Mouse (Mus musculus) lung, postnatal 0 days (tissue): ENCODE data around the gene Pnpo. TPM values are rescaled to one million over a fixed set of nuclear protein-coding genes. Genes with fewer than 3 reads are reported as not detected.

Source experiments
- ATAC-seq: fragments of 200-750 bp; cut with Nextera tagmentation; 2 replicates; pipeline ENCODE4 v1.8.0; 2017; ENCODE audit warnings: moderate library complexity
- DNase-seq: peaks from one replicate; pipeline ENCODE4 v3.0.0-alpha.2; 2016; ENCODE audit warnings: low spot score
- H3K27ac ChIP-seq: fragments of 300-500 bp; sonication (generic); 2 replicates; pipeline ENCODE4 v1.5.1; 2014; ENCODE audit warnings: antibody characterized with exemption, mild to moderate bottlenecking, low read length, mixed read lengths
- H3K27me3 ChIP-seq: fragments of 300-500 bp; sonication (generic); replicated peaks from 2 replicates; pipeline ENCODE4 v1.6.1; 2014; ENCODE audit warnings: low read length, mixed read lengths; ENCODE audit not compliant: insufficient read depth
- H3K36me3 ChIP-seq: fragments of 300-500 bp; sonication (generic); 2 replicates; pipeline ENCODE4 v1.6.1; 2014; ENCODE audit warnings: low read length, mixed read lengths; ENCODE audit not compliant: insufficient read depth
- H3K4me1 ChIP-seq: fragments of 300-500 bp; sonication (generic); 2 replicates; pipeline ENCODE4 v1.6.1; 2014; ENCODE audit warnings: antibody characterized with exemption, low read depth, low read length, mixed read lengths; ENCODE audit not compliant: insufficient read depth
- H3K4me2 ChIP-seq: fragments of 300-500 bp; sonication (generic); replicated peaks from 2 replicates; pipeline ENCODE4 v1.6.1; 2014; ENCODE audit warnings: low read depth, mild to moderate bottlenecking, low read length, moderate library complexity, mixed read lengths
- H3K4me3 ChIP-seq: fragments of 300-500 bp; sonication (generic); 2 replicates; pipeline ENCODE4 v1.5.1; 2014; ENCODE audit warnings: low read depth, low read length
- H3K9ac ChIP-seq: fragments of 300-500 bp; sonication (generic); replicated peaks from 2 replicates; pipeline ENCODE4 v1.6.1; 2014; ENCODE audit warnings: low read depth, mild to moderate bottlenecking
- H3K9me3 ChIP-seq: fragments of 300-500 bp; sonication (generic); 2 replicates; pipeline ENCODE4 v1.6.1; 2016; ENCODE audit warnings: low read length, mixed read lengths
- CTCF ChIP-seq: IDR thresholded peaks from 2 replicates; pipeline ENCODE4 v1.5.1; 2016; ENCODE audit warnings: antibody characterized with exemption, mild to moderate bottlenecking
- EP300 ChIP-seq: IDR thresholded peaks from 2 replicates; pipeline ENCODE4 v1.6.1; 2016; ENCODE audit warnings: antibody characterized with exemption, mild to moderate bottlenecking, control low read depth
- WGBS: fragments of 180-500 bp; shearing (Covaris S2); extraction: QIAGEN DNeasy Blood & Tissue Kit; methylation state at CpG from one replicate; pipeline ENCODE4 v1.1.7; 2014; 5-methylcytosine and 5-hydroxymethylcytosine counted together
- polyA plus RNA-seq: library from polyadenylated mRNA; unstranded; fragments of >200 nt; fragmentation: Nextera tagmentation; extraction: Ambion mirVana; gene quantifications from 2 replicates; pipeline ENCODE4 v1.2.1, GENCODE M21; 2015

Gene Pnpo
- polyA plus RNA-seq, 1 experiment from 2014 or later = 30.0 TPM

DNA sequence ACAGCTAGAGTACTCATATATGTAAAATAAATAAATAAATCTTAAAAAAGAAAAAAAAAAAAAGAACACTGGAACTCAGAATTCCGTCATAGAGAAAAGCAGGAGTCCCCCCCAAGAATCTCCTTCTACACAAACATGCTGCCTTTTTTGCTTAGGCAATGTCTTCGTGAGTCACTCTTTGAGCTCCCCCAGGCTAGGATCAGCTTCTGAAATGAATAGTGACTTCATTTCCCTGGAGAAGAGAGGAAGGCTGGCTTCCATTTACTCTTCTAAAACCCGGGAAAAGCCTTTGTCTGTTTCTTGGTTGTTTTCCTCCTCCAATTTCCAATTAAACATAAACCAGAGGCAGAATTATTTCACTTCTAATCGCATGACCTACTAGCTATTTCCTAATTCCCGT is 29.1 kb upstream of the Pnpo start:
- Histone ChIP-seq H3K9me3 (no peaks in the 10 kb centered on the region), H3K4me3 (no peak overlapping the region), H3K36me3 (no peaks in the 10 kb centered on the region), H3K9ac (no peak overlapping the region), H3K27me3 (no peaks in the 10 kb centered on the region), H3K4me2 (no peak overlapping the region), H3K27ac (no peak overlapping the region), H3K4me1 (peaks cover 56% of the 10 kb centered on the region)
- TF ChIP-seq CTCF (no peak), EP300 (no peak)
- DNase-seq (peak; percentile 47), ATAC-seq (no peak)
- 71% methylated on average over 5 of the region's 5 CpGs for WGBS

DNA sequence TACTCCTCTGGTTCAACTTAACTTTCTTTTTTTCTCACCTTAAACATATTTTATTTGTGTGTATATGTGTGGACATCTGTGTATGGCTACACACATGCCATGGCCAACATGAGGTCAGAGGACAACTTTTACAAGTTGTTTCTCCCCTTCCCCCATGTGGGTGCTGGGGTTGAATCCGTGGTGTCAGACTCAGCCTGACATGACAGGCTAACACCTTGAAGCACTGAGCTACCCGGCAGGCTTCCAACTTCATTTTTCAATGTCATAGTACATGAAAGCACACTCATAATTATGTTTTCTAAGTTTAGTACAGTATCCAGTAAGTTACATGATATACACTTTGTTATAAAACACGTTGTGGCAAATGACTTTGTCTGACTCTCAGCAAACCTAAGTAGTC is 26.6 kb upstream of the Pnpo start:
- Histone ChIP-seq H3K4me1 (peaks cover 56% of the 10 kb centered on the region), H3K27me3 (no peaks in the 10 kb centered on the region), H3K9ac (0 out of 2 replicates have a peak overlapping the region, but pooled peaks have one; percentile 12), H3K27ac (peak overlapping the region; percentile 83), H3K9me3 (no peaks in the 10 kb centered on the region), H3K36me3 (no peaks in the 10 kb centered on the region), H3K4me2 (no peak overlapping the region), H3K4me3 (no peak overlapping the region)
- no peak for TF ChIP-seq CTCF
- no peak for TF ChIP-seq EP300
- DNase-seq (no peak), ATAC-seq (no peak)
- 46% methylated on average over 3 of the region's 3 CpGs for WGBS

DNA sequence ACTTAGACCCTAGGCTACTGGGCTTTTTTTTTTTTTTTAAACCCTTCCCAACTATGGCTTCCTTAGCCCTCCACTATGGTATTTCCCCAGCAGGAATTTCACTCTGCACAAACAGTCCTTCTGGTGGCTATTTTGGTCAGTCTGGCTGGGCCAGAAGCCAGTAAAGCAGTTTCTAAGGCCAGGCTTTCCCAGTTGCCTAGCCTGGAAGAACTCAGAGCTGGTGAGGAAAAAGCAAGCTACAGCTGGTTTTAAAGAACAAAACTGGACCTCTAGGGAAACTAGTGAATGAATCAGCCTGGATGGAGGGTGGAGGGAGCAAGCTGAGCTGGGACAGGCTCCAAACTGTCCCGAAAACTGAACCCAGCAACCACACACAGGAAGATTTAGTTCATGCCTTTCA is 26.0 kb upstream of the Pnpo start:
- Histone ChIP-seq H3K4me2 (0 out of 2 replicates have a peak overlapping the region, but pooled peaks have one; percentile 17), H3K27me3 (no peaks in the 10 kb centered on the region), H3K36me3 (no peaks in the 10 kb centered on the region), H3K4me1 (peaks cover 53% of the 10 kb centered on the region), H3K27ac (peak overlapping the region; percentile 83), H3K9me3 (no peaks in the 10 kb centered on the region), H3K9ac (peak overlapping the region; percentile 12; the same call in 1 of the 2 replicates), H3K4me3 (no peak overlapping the region)
- DNase-seq = peak; percentile 79
- TF ChIP-seq EP300 (no peak), CTCF (no peak)
- WGBS = 38% methylated on average over 1 of the region's 1 CpGs
- ATAC-seq = peak; percentile 67

DNA sequence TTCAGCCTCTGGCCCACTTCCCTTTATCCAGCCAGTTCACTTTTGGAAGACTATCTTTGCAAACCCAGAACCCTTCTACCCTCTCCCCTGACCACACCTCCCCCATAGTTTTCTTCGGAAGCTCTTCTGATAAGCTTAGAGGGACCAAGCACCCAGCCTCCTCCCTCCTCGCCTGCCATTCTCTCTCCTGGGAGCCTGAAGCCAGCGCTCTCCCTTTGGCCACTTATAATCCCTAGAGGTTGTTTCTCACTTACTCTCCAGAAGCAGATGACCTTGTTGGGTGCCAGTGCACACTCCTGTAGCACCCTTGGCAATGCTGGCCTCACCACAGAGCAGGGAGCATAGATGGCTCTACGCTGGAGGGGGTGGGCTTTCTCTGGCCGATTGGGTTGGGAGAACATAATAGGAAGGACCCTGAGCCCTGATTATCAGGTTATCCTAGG is 25.5 kb upstream of the Pnpo start:
- Histone ChIP-seq H3K36me3 (no peaks in the 10 kb centered on the region), H3K4me1 (peaks cover 49% of the 10 kb centered on the region), H3K9me3 (no peaks in the 10 kb centered on the region), H3K27me3 (no peaks in the 10 kb centered on the region), H3K9ac (peak overlapping the region; percentile 12; the same call in 1 of the 2 replicates), H3K27ac (peak overlapping the region; percentile 83), H3K4me2 (0 out of 2 replicates have a peak overlapping the region, but pooled peaks have one; percentile 17), H3K4me3 (no peak overlapping the region)
- DNase-seq (no peak), ATAC-seq (no peak)
- TF ChIP-seq EP300 (no peak), CTCF (no peak)
- WGBS = 52% methylated on average over 5 of the region's 5 CpGs

DNA sequence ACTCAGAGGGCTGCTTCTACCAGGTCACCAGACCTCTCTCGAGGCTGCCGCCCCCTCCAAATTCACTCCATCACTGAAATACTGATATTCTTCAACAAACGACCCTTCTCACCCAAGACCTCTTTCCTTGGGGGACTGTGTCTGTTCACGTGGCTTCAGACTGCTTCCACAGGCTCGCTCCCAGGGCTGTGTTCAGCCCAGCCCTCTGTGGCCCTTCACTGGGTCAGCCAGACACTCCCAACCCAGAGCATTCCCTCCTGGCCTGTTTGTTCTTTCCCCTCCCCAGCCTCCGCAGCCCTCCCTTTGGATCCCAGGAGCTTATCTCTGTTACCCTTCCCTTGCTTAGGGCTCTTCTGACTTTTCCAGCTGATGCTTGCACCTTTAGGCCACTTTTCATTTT is 24.7 kb upstream of the Pnpo start:
- ATAC-seq (0 out of 2 replicates have a peak, but pooled peaks have one; percentile 18), DNase-seq (no peak)
- 51% methylated on average over 6 of the region's 6 CpGs for WGBS
- no peak overlapping the region for H3K9ac ChIP-seq
- peak overlapping the region; percentile 83 for H3K27ac ChIP-seq
- H3K4me1 ChIP-seq = peaks cover 40% of the 10 kb centered on the region
- H3K4me3 ChIP-seq = no peak overlapping the region
- H3K4me2 ChIP-seq = no peak overlapping the region
- H3K27me3 ChIP-seq = no peaks in the 10 kb centered on the region
- no peaks in the 10 kb centered on the region for H3K36me3 ChIP-seq
- H3K9me3 ChIP-seq = no peaks in the 10 kb centered on the region
- no peak for TF ChIP-seq CTCF

DNA sequence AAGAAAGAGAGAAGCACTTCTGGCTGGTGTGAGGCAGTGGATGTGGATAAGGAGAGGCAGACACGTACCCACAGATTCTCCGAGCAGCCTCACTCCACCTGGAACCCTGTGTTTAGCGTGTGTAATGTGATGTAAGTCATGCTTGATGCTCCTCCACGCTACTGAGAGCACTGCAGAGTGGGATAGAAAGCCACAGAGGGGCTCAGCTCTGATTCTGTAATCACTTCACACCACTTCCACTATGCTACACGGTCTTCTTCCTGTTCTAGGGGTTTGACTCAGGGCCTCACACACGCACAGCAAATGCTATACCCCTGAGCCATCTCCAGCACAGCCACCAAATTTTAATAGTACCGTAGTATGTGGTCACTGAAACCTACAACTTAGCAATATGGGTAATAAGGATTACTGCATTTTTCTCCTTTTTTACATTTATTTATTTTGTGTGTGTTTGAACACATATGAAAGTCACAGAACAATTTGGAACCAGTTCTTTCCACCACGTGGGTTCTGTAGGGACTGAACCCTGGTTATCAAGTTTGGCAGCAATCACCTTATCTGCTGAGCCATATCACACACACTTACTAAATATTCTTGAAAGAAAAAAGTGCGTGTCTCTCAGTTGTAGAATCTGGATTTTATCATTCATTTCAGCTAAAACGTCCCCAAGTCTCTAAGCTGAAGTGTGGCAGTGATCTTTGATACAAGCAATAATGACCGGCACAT is 23.9 kb upstream of the Pnpo start:
- no peak for ATAC-seq

More for the DNA sequence above, 23.9 kb upstream of the Pnpo start:
- peak overlapping the region; percentile 45 for H3K4me2 ChIP-seq
- no peaks in the 10 kb centered on the region for H3K9me3 ChIP-seq
- no peaks in the 10 kb centered on the region for H3K27me3 ChIP-seq
- 47% methylated on average over 11 of the region's 11 CpGs for WGBS
- TF ChIP-seq CTCF (no peak), EP300 (no peak)
- H3K36me3 ChIP-seq = no peaks in the 10 kb centered on the region
- 0 out of 2 replicates have a peak overlapping the region, but pooled peaks have one; percentile 5 for H3K9ac ChIP-seq
- no peak overlapping the region for H3K4me3 ChIP-seq
- no peak for DNase-seq
- H3K27ac ChIP-seq = peak overlapping the region; percentile 83
- H3K4me1 ChIP-seq = peaks cover 40% of the 10 kb centered on the region
